Mouse (Mus musculus): ENCODE results near the gene Unc119b.
"Not testable (repeated sequence)": the region's sequence is repeated elsewhere in the genome, so short reads cannot be mapped to it uniquely, and the experiment has no call there.

Unc119b gene

GRCm38 (mm10) chr5:115139124-115139523, 4.3 kb upstream of the Unc119b start:
- DNase-seq (ENCODE audit: low read depth, low spot score): no peak

- DNase-seq (ENCODE audit: low read depth, low spot score): no peak
Observed at GRCm38 (mm10) chr5:115133358-115134066, 1.3 kb downstream of the Unc119b start.

GRCm38 (mm10) chr5:115132465-115132864, 2.3 kb downstream of the Unc119b start:
- no peak for DNase-seq (ENCODE audit: low read depth, low spot score)

GRCm38 (mm10) chr5:115129328-115129727, 5.4 kb downstream of the Unc119b start:
- DNase-seq (ENCODE audit: low read depth, low spot score): no peak

- DNase-seq (ENCODE audit: low read depth, low spot score): no peak
Observed at GRCm38 (mm10) chr5:115127421-115128179, 7.2 kb downstream of the Unc119b start.

- DNase-seq (ENCODE audit: low read depth, low spot score): no peak
Observed at GRCm38 (mm10) chr5:115126578-115127312, 8.0 kb downstream of the Unc119b start.

- DNase-seq (ENCODE audit: low read depth, low spot score): peak; percentile 75
Observed at GRCm38 (mm10) chr5:115125211-115125871, 9.4 kb downstream of the Unc119b start.

GRCm38 (mm10) chr5:115124690-115125089, 10.1 kb downstream of the Unc119b start:
- DNase-seq (ENCODE audit: low read depth, low spot score): no peak

GRCm38 (mm10) chr5:115120978-115121377, 13.8 kb downstream of the Unc119b start:
- no peak for DNase-seq (ENCODE audit: low read depth, low spot score)

GRCm38 (mm10) chr5:115118961-115119570, 15.7 kb downstream of the Unc119b start, which contains the start of gene Acads:
Gene Acads (minus strand): TSS chr5:115119346.
- peak; percentile 90 for DNase-seq (ENCODE audit: low read depth, low spot score)

GRCm38 (mm10) chr5:115117467-115117866, 17.3 kb downstream of the Unc119b start:
- no peak for DNase-seq (ENCODE audit: low read depth, low spot score)

GRCm38 (mm10) chr5:115116426-115116825, 18.3 kb downstream of the Unc119b start:
- DNase-seq (ENCODE audit: low read depth, low spot score): peak; percentile 76

- no peak for DNase-seq (ENCODE audit: low read depth, low spot score)
Observed at GRCm38 (mm10) chr5:115114501-115114900, 20.3 kb downstream of the Unc119b start.

- DNase-seq (ENCODE audit: low read depth, low spot score): peak; percentile 54
Observed at GRCm38 (mm10) chr5:115113244-115113643, 21.5 kb downstream of the Unc119b start.

- DNase-seq (ENCODE audit: low read depth, low spot score): no peak
Observed at GRCm38 (mm10) chr5:115111156-115111555, 23.6 kb downstream of the Unc119b start.

- DNase-seq (ENCODE audit: low read depth, low spot score): not testable (repeated sequence)
Observed at GRCm38 (mm10) chr5:115103253-115103652, 31.5 kb downstream of the Unc119b start.

- no peak for DNase-seq (ENCODE audit: low read depth, low spot score)
Observed at GRCm38 (mm10) chr5:115102231-115102630, 32.5 kb downstream of the Unc119b start.

GRCm38 (mm10) chr5:115100473-115100872, 34.3 kb downstream of the Unc119b start:
- no peak for DNase-seq (ENCODE audit: low read depth, low spot score)

GRCm38 (mm10) chr5:115099991-115100390, 34.8 kb downstream of the Unc119b start:
- DNase-seq (ENCODE audit: low read depth, low spot score): no peak

- no peak for DNase-seq (ENCODE audit: low read depth, low spot score)
Observed at GRCm38 (mm10) chr5:115099530-115099929, 35.2 kb downstream of the Unc119b start.

- no peak for DNase-seq (ENCODE audit: low read depth, low spot score)
Observed at GRCm38 (mm10) chr5:115098195-115098594, 36.6 kb downstream of the Unc119b start, which contains the start of gene Gm10401. Gene Gm10401 (minus strand): TSS chr5:115098295.

Data from R1 (cell line).